Mouse (Mus musculus) layer of hippocampus, adult 2 months (tissue): ENCODE results near the gene Cacnb3. TPM values are rescaled to one million over a fixed set of nuclear protein-coding genes. Genes with fewer than 3 reads are reported as not detected.
A peak's percentile ranks its signal among the peaks of the same experiment; 100 is the strongest.

ENCODE experiments used
- DNase-seq, 2 experiments: peaks; one replicate each; pipeline ENCODE4 v3.0.0; 2022; ENCODE audit warnings: low spot score in 2 of 2
- H3K27ac ChIP-seq: fragments of 200-600 bp; 2 replicates; pipeline ENCODE4 v1.8.1; 2022
- H3K4me3 ChIP-seq: fragments of 200-600 bp; 2 replicates; pipeline ENCODE4 v1.8.1; 2022; ENCODE audit warnings: mild to moderate bottlenecking
- CTCF ChIP-seq: fragments of 200-600 bp; conservative IDR thresholded peaks from 2 replicates; pipeline ENCODE4 v1.8.1; 2022; ENCODE audit warnings: antibody characterized with exemption, mild to moderate bottlenecking, moderate library complexity
- total RNA-seq, 2 experiments: library from RNA; stranded (reverse); gene quantifications; 2 replicates each; pipeline ENCODE4 v1.2.3; 2021

The Cacnb3 gene
- total RNA-seq, 2 experiments from 2014 or later, result 207 to 212 TPM

DNA sequence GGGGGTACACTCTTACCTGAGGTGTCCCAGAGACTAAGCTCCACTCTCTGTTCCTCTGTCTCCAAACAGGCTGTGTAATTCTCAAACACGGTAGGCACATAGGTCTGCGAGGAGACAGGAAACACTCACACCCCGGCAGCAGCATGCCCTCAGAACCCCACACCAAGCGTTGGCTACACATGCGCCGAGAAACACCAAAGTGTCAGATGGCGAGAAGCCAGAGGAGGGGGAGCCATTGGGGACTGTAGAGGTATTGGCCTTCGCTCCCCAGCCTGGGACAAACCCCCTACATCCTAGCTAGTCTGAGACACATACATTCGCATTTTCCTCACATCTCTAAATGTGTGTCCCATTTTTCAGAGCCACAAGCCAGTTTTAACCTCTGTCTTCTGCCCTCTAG, 45.8 kb downstream of the Cacnb3 start:
- no peak overlapping the region for H3K27ac ChIP-seq
- peak overlapping the region; percentile 71 for H3K4me3 ChIP-seq
- TF ChIP-seq CTCF, result no peak
- DNase-seq, result no peak

DNA sequence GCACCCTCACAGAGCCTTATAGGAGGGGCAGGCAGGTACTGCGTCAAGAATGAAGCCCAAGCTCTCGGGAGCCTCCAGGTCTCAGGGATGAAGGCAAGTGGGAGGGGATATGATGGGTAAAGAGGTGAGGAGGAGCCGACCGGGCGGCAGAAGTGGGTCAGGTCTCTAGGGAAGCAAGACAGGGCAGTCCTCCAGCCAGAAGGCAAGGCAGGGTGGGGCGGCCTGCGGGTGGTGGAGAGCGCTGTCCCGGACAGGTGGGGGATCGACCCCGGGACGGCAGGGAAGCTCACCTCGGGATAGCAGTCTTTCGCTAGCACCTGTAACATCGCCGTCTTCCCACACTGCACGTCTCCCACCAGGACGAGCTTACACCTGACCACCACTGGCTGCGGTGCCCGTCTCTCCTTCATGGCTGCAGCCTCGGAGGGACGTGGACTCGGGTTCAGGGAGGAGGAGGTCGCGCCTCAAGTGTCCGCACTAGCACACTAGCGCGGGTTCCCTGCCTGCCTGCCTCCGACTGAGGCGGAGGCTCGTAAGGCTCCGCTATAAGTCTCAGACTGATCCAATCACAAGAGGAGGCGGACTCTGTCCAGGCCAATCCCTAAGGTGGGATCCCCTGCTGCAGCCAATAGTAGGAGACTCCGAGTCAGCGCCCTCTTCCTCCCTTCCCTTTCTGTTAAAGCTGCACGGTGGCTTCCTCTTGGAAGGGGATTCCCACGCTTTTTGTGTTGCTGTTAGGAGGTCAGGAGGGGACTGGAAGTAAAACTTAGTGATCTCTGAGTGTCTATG, 46.5 kb downstream of the Cacnb3 start, which contains the start of gene Rnd1:
Gene Rnd1 (minus strand): TSS at position 522 of the 789 bp plus-strand sequence.
- H3K4me3 ChIP-seq, result peak within 1 kb of the TSS; percentile 71
- TF ChIP-seq CTCF, result peak; percentile 44
- H3K27ac ChIP-seq, result peak within 1 kb of the TSS; percentile 59
- peak; percentile 85 to 88 for DNase-seq

DNA sequence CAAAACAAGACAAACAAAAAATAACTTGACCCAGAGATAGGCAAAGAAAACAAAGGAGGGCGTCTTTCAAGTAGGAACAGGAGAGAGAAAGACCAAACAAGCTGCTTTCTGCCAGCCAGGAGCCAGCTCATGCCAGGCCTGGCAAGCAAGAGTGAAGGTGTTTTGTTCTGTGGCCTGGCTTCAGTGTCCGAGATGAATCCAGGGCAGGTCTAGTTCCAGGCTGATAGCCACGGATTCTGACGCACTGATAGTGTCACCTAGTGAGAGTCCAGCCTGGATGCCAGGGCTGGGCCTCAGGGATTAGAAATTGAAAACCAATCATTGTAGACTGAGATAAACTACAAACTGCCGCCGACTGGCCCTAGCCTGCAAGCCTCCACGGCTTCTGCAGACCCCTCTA, 47.3 kb downstream of the Cacnb3 start:
- no peak for TF ChIP-seq CTCF
- H3K4me3 ChIP-seq, result no peak overlapping the region
- no peak for DNase-seq
- H3K27ac ChIP-seq, result no peak overlapping the region

DNA sequence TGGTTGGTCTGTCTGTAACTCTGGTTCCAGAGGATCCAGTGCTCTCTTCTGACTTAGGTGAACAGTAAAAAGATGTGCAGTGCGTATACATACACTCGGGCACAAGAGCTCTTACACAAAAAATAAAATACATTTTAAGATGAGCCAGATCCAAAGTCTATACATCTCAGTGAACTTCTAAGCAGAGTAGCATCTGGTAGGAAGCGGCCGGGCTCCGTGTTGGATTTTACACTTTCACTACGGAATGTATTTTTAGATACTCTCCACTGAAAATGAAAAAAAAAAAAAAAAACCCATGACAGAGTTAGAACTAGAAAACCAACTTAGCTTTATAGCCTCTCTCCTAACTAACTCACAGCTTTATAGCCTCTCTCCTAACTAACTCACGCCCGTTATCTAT, 50.0 kb downstream of the Cacnb3 start:
- no peak for TF ChIP-seq CTCF

DNA sequence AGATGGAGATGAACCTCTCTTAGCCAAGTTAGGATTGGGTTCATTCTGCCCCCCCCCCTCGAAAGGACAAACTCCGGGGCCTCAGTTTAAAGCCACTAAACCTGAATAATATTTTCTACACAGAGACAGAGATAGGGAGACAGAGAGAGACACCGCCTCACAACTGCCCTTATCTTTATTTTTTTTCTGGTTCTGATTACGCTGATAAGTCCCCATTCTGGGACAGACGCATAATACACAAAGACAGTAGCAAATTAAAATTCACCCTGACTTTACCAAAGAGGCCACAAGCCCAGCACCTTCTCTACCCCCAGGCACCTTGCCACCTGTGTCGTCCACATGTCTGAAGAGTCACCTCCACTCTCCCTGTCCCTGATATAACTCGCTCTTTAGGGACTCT, 51.0 kb downstream of the Cacnb3 start:
- DNase-seq, result no peak
- H3K27ac ChIP-seq, result no peak overlapping the region
- H3K4me3 ChIP-seq, result no peak overlapping the region
- no peak for TF ChIP-seq CTCF

More for the DNA sequence above, 50.0 kb downstream of the Cacnb3 start:
- no peak for DNase-seq
- Histone ChIP-seq H3K27ac (no peak overlapping the region), H3K4me3 (no peak overlapping the region)

DNA sequence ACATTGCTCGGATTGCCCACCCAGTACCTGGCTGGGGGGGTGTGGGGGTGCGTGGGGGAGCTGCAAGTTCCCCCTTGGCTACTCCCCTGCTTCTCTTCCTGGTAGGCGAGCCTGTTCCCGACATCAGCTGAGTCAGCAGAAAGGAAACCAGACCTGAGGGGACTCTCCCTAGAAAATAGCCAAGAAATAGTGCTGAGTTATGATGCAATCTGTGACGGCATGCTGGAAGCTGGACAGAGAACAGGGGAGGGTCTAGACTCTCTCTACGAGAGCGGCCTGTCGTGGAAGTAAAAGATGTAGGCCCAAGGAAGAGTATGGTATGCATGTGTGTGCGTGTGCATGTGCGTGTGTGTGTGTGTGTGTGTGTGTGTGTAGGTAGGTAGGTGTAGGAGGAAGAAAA, 52.5 kb downstream of the Cacnb3 start:
- no peak for DNase-seq
- Histone ChIP-seq H3K27ac (no peak overlapping the region), H3K4me3 (no peak overlapping the region)
- TF ChIP-seq CTCF, result no peak

DNA sequence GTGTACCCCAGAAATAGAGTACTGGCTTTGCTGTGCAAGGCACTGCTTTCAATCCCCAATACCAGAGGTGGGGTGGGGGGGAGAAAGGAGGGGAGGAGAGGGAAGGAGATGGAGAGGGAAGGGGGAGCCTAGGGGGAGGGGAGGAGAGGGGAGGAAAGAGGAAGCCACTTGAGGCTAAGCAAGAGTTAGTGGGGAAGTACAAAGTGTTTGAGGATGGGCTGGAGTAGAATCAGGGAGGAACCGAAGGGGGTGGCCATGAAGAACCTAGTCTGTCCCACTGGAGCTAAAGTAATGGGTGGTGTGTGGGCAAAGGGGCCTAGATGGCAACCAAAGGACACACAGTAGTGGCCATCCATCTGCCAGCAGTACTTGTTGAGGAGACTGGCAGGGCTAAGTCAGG, 53.1 kb downstream of the Cacnb3 start:
- no peak for TF ChIP-seq CTCF
- DNase-seq, result no peak
- Histone ChIP-seq H3K27ac (no peak overlapping the region), H3K4me3 (no peak overlapping the region)

DNA sequence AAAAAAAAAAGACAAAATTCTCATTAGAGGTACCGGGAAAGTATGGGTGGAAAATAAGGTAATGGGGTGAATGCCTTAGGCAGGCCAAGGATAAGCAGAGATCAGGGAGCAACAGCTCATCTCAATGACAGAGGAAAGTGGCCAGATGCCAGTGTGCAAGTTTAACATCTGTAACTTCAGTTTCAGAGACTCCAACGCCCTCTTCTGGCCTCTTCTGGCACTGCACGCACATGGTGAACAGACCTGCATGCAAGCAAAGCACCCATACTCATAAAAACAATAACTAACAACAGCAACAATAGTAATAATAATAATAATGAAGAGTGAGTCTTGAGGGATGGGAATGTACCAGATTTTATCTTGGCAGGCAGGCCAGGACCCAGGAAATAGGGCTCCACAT, 55.3 kb downstream of the Cacnb3 start:
- no peak overlapping the region for H3K27ac ChIP-seq
- no peak for DNase-seq
- H3K4me3 ChIP-seq, result no peak overlapping the region
- peak; percentile 42 for TF ChIP-seq CTCF

DNA sequence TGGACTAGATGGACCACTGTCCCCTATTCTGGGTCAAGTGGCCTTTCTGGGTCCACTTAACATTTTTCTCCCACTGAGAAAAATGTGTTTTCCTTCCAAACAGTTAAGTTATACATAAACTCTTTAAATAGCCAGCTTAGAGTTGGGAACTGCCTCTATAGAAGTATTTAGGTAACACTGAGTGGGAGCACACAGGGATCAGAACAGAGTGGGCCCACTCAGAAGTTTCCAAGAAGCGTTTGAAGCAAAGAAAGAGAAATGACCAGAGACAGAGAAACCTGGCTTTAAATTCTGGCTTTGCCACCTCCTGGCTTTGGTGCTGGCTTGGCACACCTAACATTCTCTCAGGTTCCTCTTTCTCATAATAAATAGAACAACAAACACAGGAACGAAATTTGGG, 59.0 kb downstream of the Cacnb3 start:
- no peak for TF ChIP-seq CTCF
- H3K27ac ChIP-seq, result no peak overlapping the region
- no peak for DNase-seq

DNA sequence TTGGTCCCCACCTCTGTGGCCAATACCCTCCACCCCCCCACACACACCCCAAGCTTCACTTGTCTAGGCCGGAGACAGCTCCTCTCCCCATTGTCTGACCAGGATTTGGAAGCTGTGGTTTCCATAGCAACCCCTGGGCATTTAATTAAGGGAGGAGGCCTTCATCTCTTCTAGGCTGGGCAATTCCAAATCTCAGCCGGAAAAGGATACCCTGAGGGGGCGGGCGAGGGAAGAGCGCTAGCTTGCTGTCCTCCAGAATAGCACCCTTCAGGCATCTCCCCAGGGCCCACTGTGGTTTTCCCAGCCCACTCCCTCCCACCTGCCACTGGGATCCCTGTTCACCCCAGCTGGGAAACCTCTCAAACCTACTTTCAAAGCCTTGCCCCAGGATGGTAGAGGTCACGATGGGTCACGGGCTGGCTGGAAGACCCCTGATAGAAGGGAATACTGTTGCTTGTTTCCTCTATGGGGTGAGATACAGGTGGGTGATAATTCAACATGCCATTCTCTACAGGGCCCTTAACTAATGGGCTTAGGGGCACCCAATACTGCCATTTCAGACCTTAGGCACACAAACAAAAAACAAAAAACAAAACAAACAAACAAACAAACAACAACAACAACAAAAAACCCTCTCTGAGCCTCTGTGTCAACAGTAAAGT, 61.0 kb downstream of the Cacnb3 start:
- no peak for TF ChIP-seq CTCF
- Histone ChIP-seq H3K4me3 (no peak overlapping the region), H3K27ac (no peak overlapping the region)
- no peak for DNase-seq

More for the DNA sequence above, 59.0 kb downstream of the Cacnb3 start:
- no peak overlapping the region for H3K4me3 ChIP-seq

DNA sequence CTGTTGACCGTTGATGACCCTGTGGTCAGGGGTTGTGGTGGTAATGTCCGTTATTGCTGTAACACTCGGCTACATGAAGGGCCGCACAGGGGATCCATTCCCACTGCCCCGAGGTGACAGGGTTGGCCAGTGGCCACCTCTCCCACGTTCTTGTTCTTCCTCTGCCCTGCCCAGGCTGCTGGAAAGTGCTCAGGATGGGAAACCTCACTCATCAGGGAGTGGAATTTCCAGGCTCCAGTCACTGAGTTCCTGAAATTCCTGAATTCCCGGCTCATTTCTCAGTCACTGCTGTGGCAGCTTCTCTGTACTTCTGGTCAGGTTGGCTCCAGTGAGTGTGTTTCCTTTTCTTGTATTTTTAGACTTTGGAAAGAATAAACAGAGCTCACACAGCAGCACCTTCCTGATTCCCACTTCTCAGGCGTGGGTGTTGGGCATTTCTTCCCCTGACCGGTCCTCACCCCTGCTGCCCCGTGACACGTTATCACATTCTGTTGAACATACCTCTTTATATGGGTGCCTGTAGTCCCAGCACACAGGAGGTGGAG, 61.6 kb downstream of the Cacnb3 start:
- no peak overlapping the region for H3K27ac ChIP-seq
- DNase-seq, result no peak
- TF ChIP-seq CTCF, result no peak
- H3K4me3 ChIP-seq, result no peak overlapping the region

Other genes with a start within 250 kb of the Cacnb3 start
- gene Olfr283, start 249.9 kb upstream of the Cacnb3 start, total RNA-seq, result not detected
- gene Olfr282, start 199.6 kb upstream of the Cacnb3 start, total RNA-seq, result not detected
- not detected for gene Olfr281, start 178.3 kb upstream of the Cacnb3 start, total RNA-seq
- not detected for gene OR5BS1P, start 160.9 kb upstream of the Cacnb3 start, total RNA-seq
- gene Lalba, start 148.1 kb upstream of the Cacnb3 start, total RNA-seq, result not detected
- not detected for gene Olfr279, start 138.4 kb upstream of the Cacnb3 start, total RNA-seq
- gene Kansl2, start 96.6 kb upstream of the Cacnb3 start, total RNA-seq, result 10 to 100 TPM; 62.2 to 62.5 TPM
- gene Ccnt1, start 59.9 kb upstream of the Cacnb3 start, total RNA-seq, result 10 to 100 TPM; 43.8 to 48.3 TPM
- gene 4930415O20Rik, start 59.8 kb upstream of the Cacnb3 start, total RNA-seq, result not detected
- gene Adcy6, start 20.8 kb upstream of the Cacnb3 start, total RNA-seq, result 10 to 100 TPM; 49.6 to 52.4 TPM
- 10 to 100 TPM; 79.7 to 87.4 TPM for gene Ddx23, start 32.1 kb downstream of the Cacnb3 start, total RNA-seq
- 1 to 10 TPM; 6.4 to 6.9 TPM for gene Rnd1, start 46.6 kb downstream of the Cacnb3 start, total RNA-seq
- gene Ccdc65, start 77.4 kb downstream of the Cacnb3 start, total RNA-seq, result 1 to 10 TPM; 6.7 to 9.5 TPM
- gene Fkbp11, start 97.4 kb downstream of the Cacnb3 start, total RNA-seq, result 1 to 10 TPM in 1 of 2 experiments, under 1 TPM in 1; 0.66 to 1.3 TPM
- 100 to 1,000 TPM; 820 to 852 TPM for gene Arf3, start 132.4 kb downstream of the Cacnb3 start, total RNA-seq
- under 1 TPM; 0.15 to 0.38 TPM for gene Wnt10b, start 147.3 kb downstream of the Cacnb3 start, total RNA-seq
- gene Wnt1, start 159.0 kb downstream of the Cacnb3 start, total RNA-seq, result not detected
- gene Ddn, start 178.7 kb downstream of the Cacnb3 start, total RNA-seq, result 1,000 to 10,000 TPM; 1,636 to 1,683 TPM
- gene Prkag1, start 200.7 kb downstream of the Cacnb3 start, total RNA-seq, result 10 to 100 TPM; 50.3 to 51.9 TPM
- gene Kmt2d, start 240.4 kb downstream of the Cacnb3 start, total RNA-seq, result 100 to 1,000 TPM in 1 of 2 experiments, 10 to 100 TPM in 1; 89.3 to 106 TPM